8 mouse cellular contexts compared by ENCODE assay signal in genomic region chr7:5012681-5013513, GRCm38 (mm10). TPM values are rescaled to one million over a fixed set of nuclear protein-coding genes. Genes with fewer than 3 reads are reported as not detected.
DNase-seq lines count a peak whose midpoint lies in the region; ATAC-seq and TF ChIP-seq lines count a peak whose summit lies in the region.
"Had no signal": no experiment of that assay in that cellular context is flagged by ENCODE, and none has a peak within 500 bp of the region (broad histone marks: within the 10 kb centered on the region; RNA-seq: fewer than 3 reads in every experiment).

No protein-coding gene starts in this region.

- H3K27ac ChIP-seq in kidney, embryonic 15.5 days: no peak overlapping the region
- no peak overlapping the region for H3K27ac ChIP-seq in embryonic facial prominence, embryonic 14.5 days (replicated peaks; ENCODE audit: low read depth, low read length)
- peak overlapping the region; percentile 40; the same call in 1 of the 2 replicates for H3K27ac ChIP-seq in lung, postnatal 0 days (ENCODE audit: low read length)

- no peak for TF ChIP-seq CTCF in lung, postnatal 0 days (IDR thresholded peaks at IDR 0.05)

- H3K36me3 ChIP-seq in kidney, embryonic 15.5 days: peaks cover 63% of the 10 kb centered on the region
- peaks cover 52% of the 10 kb centered on the region for H3K36me3 ChIP-seq in embryonic facial prominence, embryonic 14.5 days (ENCODE audit: control insufficient read depth, insufficient read depth, low read length)
- peaks cover 30% of the 10 kb centered on the region for H3K36me3 ChIP-seq in lung, postnatal 0 days (ENCODE audit: insufficient read depth, low read length)

- H3K27me3 ChIP-seq in kidney, embryonic 15.5 days: no peaks in the 10 kb centered on the region
- H3K27me3 ChIP-seq in embryonic facial prominence, embryonic 14.5 days (replicated peaks; ENCODE audit: control insufficient read depth, insufficient read depth, low read length): no peaks in the 10 kb centered on the region
- H3K27me3 ChIP-seq in lung, postnatal 0 days (replicated peaks; ENCODE audit: insufficient read depth, low read length): no peaks in the 10 kb centered on the region

- peak overlapping the region; percentile 64 for H3K4me2 ChIP-seq in kidney, embryonic 15.5 days
- H3K4me2 ChIP-seq in embryonic facial prominence, embryonic 14.5 days (ENCODE audit: low read depth, low read length): peak overlapping the region; percentile 61
- H3K4me2 ChIP-seq in lung, postnatal 0 days (replicated peaks; ENCODE audit: low read depth, low read length): no peak overlapping the region; the same call in 1 of the 2 replicates

- ATAC-seq in kidney, embryonic 15.5 days (replicated peaks; ENCODE audit: low FRiP score): no peak
- ATAC-seq in embryonic facial prominence, embryonic 14.5 days (ENCODE audit: low read depth): no peak
- ATAC-seq in lung, postnatal 0 days: no peak

- no peak for TF ChIP-seq EP300 in lung, postnatal 0 days (IDR thresholded peaks at IDR 0.05)

- intact Hi-C loops in left cerebral cortex, postnatal 25 days (cut with DNase I): no loop called here

- 91% methylated on average over 27 of the region's 27 CpGs for WGBS in kidney, embryonic 15.5 days
- 89% methylated on average over 25 of the region's 27 CpGs for WGBS in embryonic facial prominence, embryonic 14.5 days
- 80% methylated on average over 27 of the region's 27 CpGs for WGBS in lung, postnatal 0 days

- H3K9ac ChIP-seq in kidney, embryonic 15.5 days: no peak overlapping the region
- H3K9ac ChIP-seq in embryonic facial prominence, embryonic 14.5 days (ENCODE audit: low read depth, low read length): no peak overlapping the region
- H3K9ac ChIP-seq in lung, postnatal 0 days (replicated peaks; ENCODE audit: low read depth): no peak overlapping the region

- peak overlapping the region; percentile 76 for H3K4me3 ChIP-seq in kidney, embryonic 15.5 days (replicated peaks)
- peak overlapping the region; percentile 63; the same call in 1 of the 2 replicates for H3K4me3 ChIP-seq in embryonic facial prominence, embryonic 14.5 days (ENCODE audit: low read depth, low read length)
- H3K4me3 ChIP-seq in lung, postnatal 0 days (ENCODE audit: low read depth, low read length): no peak overlapping the region

- no peak for DNase-seq in kidney, adult 11 months
- DNase-seq in R1 (ENCODE audit: low read depth, low spot score): peak; percentile 95
- no peak for DNase-seq in embryonic facial prominence, embryonic 14.5 days (ENCODE audit: low spot score)
- DNase-seq in lung, postnatal 0 days (ENCODE audit: low spot score): peak; percentile 80
- no peak for DNase-seq in retina, postnatal 1 day
- no peak for DNase-seq in left cerebral cortex, postnatal 25 days (ENCODE audit: low spot score in 2 of 2)
- DNase-seq: cerebellum, adult 9-10 months had no signal

- H3K4me1 ChIP-seq in kidney, embryonic 15.5 days: peaks cover 15% of the 10 kb centered on the region
- peaks cover 3% of the 10 kb centered on the region; the same call in 1 of the 2 replicates for H3K4me1 ChIP-seq in embryonic facial prominence, embryonic 14.5 days (ENCODE audit: control insufficient read depth, insufficient read depth, low read length)
- no peaks in the 10 kb centered on the region for H3K4me1 ChIP-seq in lung, postnatal 0 days (ENCODE audit: insufficient read depth, low read depth, low read length)

- H3K9me3 ChIP-seq in kidney, embryonic 15.5 days (replicated peaks): no peaks in the 10 kb centered on the region
- no peaks in the 10 kb centered on the region for H3K9me3 ChIP-seq in embryonic facial prominence, embryonic 14.5 days (ENCODE audit: control insufficient read depth, low read length)
- no peaks in the 10 kb centered on the region for H3K9me3 ChIP-seq in lung, postnatal 0 days (ENCODE audit: low read length)

RNA-seq across cellular contexts. Expression of gene Zfp524, which starts 1.3 kb away (rescaled TPM):
- 10.4 and 12.7 TPM in 2 replicates for polyA plus RNA-seq in kidney, embryonic 15.5 days (2015; fragmentation: Nextera tagmentation; extraction: Ambion mirVana)
- 14.5 and 16.5 TPM in 2 replicates for polyA plus RNA-seq in embryonic facial prominence, embryonic 14.5 days (2014; fragmentation: Nextera tagmentation; extraction: Ambion mirVana)
- polyA plus RNA-seq in lung, postnatal 0 days (2015; fragmentation: Nextera tagmentation; extraction: Ambion mirVana): 22.4 and 24.6 TPM in 2 replicates
- 1 to 10 TPM; 6.9 TPM for total RNA-seq in left cerebral cortex, postnatal 25 days (2021)

RNA-seq across cellular contexts. Expression of gene Fiz1, which starts 1.6 kb away (rescaled TPM):
- 46.5 and 53.1 TPM in 2 replicates for polyA plus RNA-seq in kidney, embryonic 15.5 days (2015; fragmentation: Nextera tagmentation; extraction: Ambion mirVana)
- polyA plus RNA-seq in embryonic facial prominence, embryonic 14.5 days (2014; fragmentation: Nextera tagmentation; extraction: Ambion mirVana): 31.1 and 32.8 TPM in 2 replicates
- polyA plus RNA-seq in lung, postnatal 0 days (2015; fragmentation: Nextera tagmentation; extraction: Ambion mirVana): 20.5 and 20.8 TPM in 2 replicates
- total RNA-seq in left cerebral cortex, postnatal 25 days (2021): 10 to 100 TPM; 21.2 to 31.2 TPM

RNA-seq across cellular contexts. Expression of gene Gm44973, which starts 2.4 kb away (rescaled TPM):
- polyA plus RNA-seq in kidney, embryonic 15.5 days (2015; fragmentation: Nextera tagmentation; extraction: Ambion mirVana): 1.6 and 2.5 TPM in 2 replicates
- 1.5 TPM in 1 of 2 replicates, not detected in the other for polyA plus RNA-seq in embryonic facial prominence, embryonic 14.5 days (2014; fragmentation: Nextera tagmentation; extraction: Ambion mirVana)
- 2.1 and 4.4 TPM in 2 replicates for polyA plus RNA-seq in lung, postnatal 0 days (2015; fragmentation: Nextera tagmentation; extraction: Ambion mirVana)
- total RNA-seq in left cerebral cortex, postnatal 25 days (2021): not detected

RNA-seq across cellular contexts. Expression of gene Zfp865, which starts 7.3 kb away (rescaled TPM):
- polyA plus RNA-seq in kidney, embryonic 15.5 days (2015; fragmentation: Nextera tagmentation; extraction: Ambion mirVana): 7.2 and 7.6 TPM in 2 replicates
- polyA plus RNA-seq in embryonic facial prominence, embryonic 14.5 days (2014; fragmentation: Nextera tagmentation; extraction: Ambion mirVana): 5.3 and 5.8 TPM in 2 replicates
- polyA plus RNA-seq in lung, postnatal 0 days (2015; fragmentation: Nextera tagmentation; extraction: Ambion mirVana): 3.4 and 3.8 TPM in 2 replicates
- total RNA-seq in left cerebral cortex, postnatal 25 days (2021): 10 to 100 TPM; 32.9 to 34.5 TPM

RNA-seq across cellular contexts. Expression of gene Ccdc106, which starts 7.5 kb away (rescaled TPM):
- polyA plus RNA-seq in kidney, embryonic 15.5 days (2015; fragmentation: Nextera tagmentation; extraction: Ambion mirVana): 24.9 and 27.0 TPM in 2 replicates
- 21.6 and 30.7 TPM in 2 replicates for polyA plus RNA-seq in embryonic facial prominence, embryonic 14.5 days (2014; fragmentation: Nextera tagmentation; extraction: Ambion mirVana)
- 0.42 and 1.2 TPM in 2 replicates for polyA plus RNA-seq in lung, postnatal 0 days (2015; fragmentation: Nextera tagmentation; extraction: Ambion mirVana)
- 10 to 100 TPM; 52.0 to 65.0 TPM for total RNA-seq in left cerebral cortex, postnatal 25 days (2021)

Comparison
In these comparisons a context has a peak if more than half of its experiments do, and no peak if none do; other contexts are left out.
1. DNase-seq: peak in R1 (single experiment) and lung, postnatal 0 days (single experiment); none in kidney, adult 11 months (single experiment), embryonic facial prominence, embryonic 14.5 days (single experiment), retina, postnatal 1 day (single experiment) and left cerebral cortex, postnatal 25 days (0 of 2).